Mouse (Mus musculus): ENCODE measurements around the gene Cdhr1. TPM values are rescaled to one million over a fixed set of nuclear protein-coding genes. Genes with fewer than 3 reads are reported as not detected.
A peak's percentile ranks its signal among the peaks of the same experiment; 100 is the strongest.
"Not testable (repeated sequence)": the region's sequence is repeated elsewhere in the genome, so short reads cannot be mapped to it uniquely, and the experiment has no call there.

The Cdhr1 gene
- total RNA-seq (2014; fragmentation: Nextera tagmentation) (not detected in 2 replicates), total RNA-seq (2017) (not detected in 2 replicates)

DNA sequence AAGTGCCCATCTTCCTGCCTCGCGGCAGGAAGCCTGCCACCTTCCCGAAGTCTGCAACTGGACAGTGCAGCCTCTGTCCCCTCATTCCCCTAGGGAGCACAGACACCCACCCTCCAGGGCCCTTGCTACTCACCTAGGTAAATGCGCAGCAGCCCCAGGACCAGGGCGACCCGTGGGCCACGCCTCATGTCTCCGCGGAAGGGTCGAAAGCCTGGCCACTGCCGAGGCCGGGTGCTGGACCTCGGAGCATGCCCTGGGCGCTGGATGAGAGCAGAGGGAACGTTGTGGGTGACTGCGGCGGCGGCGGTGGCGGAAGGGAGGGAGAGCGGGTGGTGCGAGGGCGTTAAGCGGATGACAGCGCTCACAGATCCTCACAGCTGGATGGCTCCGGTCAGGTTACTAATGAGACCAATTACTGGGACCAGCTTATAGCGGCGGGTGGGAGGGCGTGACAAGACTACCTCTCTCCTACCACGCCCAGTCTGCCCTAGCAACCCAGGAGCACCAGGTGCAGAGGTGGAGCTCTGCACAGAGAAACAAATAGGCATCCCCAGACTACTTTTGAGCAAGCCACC, at the start of gene Cdhr1:
TSS of gene Cdhr1 (minus strand) at position 392 of the 575 bp plus-strand sequence.
- ATAC-seq (replicated peaks; ENCODE audit: poor library complexity, severe bottlenecking) = peak; percentile 37; the same call in 1 of the 2 replicates

- ATAC-seq (replicated peaks; ENCODE audit: poor library complexity, severe bottlenecking) = no peak
Observed at GRCm38 (mm10) chr14:37139051-37139710, 41.0 kb upstream of the Cdhr1 start.

DNA sequence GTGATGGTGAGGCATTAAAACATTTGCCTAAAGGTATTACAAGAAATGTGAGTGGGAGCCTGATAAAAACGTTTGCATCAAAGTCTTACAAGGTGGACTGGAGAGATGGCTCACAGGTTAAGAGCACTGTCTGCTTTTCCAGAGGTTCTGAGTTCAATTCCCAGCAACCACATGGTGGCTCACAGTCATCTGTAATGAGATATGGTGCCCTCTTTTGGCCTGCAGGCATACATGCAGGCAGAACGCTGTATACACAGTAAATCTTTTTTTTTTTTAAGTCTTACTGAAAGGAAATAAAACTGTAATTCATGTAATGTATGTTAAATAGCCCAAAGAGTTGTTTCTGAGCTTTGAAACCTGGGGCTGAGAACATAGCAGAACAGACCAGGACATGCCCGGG, 39.4 kb upstream of the Cdhr1 start:
- not testable (repeated sequence) for ATAC-seq (replicated peaks; ENCODE audit: poor library complexity, severe bottlenecking)

DNA sequence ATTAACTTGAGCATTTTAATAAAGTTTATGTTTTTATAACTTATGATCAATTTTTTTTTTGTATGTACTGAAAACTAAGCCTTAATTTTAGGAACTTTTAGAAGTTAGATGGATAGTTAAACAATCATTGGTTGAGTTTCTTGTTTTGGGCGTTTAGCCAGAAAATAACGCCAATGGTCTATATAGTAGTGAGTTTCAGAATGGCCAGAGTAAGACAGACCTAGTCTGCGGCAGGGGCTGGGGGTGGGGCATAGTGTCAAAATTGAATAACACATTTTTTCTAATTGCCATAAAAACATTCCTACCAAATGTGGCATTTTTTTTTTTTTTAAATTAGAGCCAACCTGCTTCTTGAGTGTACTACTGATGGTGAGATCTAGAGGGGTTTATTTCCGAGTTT, 38.0 kb upstream of the Cdhr1 start:
- ATAC-seq (replicated peaks; ENCODE audit: poor library complexity, severe bottlenecking) = no peak

GRCm38 (mm10) chr14:37135671-37136070, 37.5 kb upstream of the Cdhr1 start:
- ATAC-seq (replicated peaks; ENCODE audit: poor library complexity, severe bottlenecking) = no peak

- peak; percentile 96 for ATAC-seq (replicated peaks; ENCODE audit: poor library complexity, severe bottlenecking)
Observed at GRCm38 (mm10) chr14:37135127-37135593, 37.0 kb upstream of the Cdhr1 start, which contains the start of gene Ghitm. Ghitm (minus strand) TSS chr14:37135272.

- peak; percentile 57 for ATAC-seq (replicated peaks; ENCODE audit: poor library complexity, severe bottlenecking)
Observed at GRCm38 (mm10) chr14:37134304-37135126, 36.4 kb upstream of the Cdhr1 start.

- peak; percentile 74 for ATAC-seq (replicated peaks; ENCODE audit: poor library complexity, severe bottlenecking)
Observed at GRCm38 (mm10) chr14:37127652-37128051, 29.5 kb upstream of the Cdhr1 start.

DNA sequence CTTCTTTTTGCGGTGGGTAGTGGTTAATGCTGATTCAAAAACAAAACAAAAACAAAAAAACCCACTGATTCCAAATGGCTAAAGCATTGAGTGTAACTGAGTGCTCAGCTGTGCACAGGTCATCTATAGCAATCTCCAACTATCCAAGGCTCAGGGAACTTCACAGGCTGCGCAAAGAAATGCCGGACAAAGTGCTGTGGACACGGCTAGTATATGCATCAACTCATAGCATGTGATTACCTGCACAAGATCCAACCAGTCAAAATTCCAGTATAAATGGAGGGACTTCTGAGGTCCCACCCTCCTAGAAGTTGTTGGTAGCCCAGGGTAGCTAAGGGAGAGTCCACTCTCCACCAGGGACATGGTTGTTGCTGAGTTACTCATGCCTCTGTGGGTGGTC, 21.1 kb upstream of the Cdhr1 start:
- ATAC-seq (replicated peaks; ENCODE audit: poor library complexity, severe bottlenecking) = no peak

- no peak for ATAC-seq (replicated peaks; ENCODE audit: poor library complexity, severe bottlenecking)
Observed at GRCm38 (mm10) chr14:37113922-37114321, 15.8 kb upstream of the Cdhr1 start, which contains the start of gene 2610528A11Rik. 2610528A11Rik (minus strand) TSS chr14:37114022.

DNA sequence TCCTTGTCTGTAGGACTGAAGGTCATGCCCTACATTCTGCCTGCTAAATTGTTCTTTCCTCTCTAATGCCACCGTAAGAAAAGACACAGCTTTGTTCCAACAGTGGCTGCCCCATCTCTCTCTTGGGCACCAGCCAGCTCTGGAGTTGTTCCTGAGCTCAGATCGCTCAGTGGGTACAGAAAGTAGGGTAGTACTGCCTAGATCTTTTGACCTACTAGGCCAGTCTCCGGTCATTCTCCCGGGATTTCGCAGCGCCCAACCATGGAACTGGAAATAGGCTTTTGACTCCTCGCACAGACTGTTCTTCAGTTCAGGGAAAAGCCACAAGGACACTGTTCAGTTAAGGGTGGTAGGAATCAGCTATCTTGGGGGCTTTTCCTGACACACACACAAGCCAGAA, 14.8 kb upstream of the Cdhr1 start:
- ATAC-seq (replicated peaks; ENCODE audit: poor library complexity, severe bottlenecking) = no peak

GRCm38 (mm10) chr14:37111371-37111770, 13.2 kb upstream of the Cdhr1 start:
- no peak for ATAC-seq (replicated peaks; ENCODE audit: poor library complexity, severe bottlenecking)

GRCm38 (mm10) chr14:37110456-37110855, 12.3 kb upstream of the Cdhr1 start:
- ATAC-seq (replicated peaks; ENCODE audit: poor library complexity, severe bottlenecking) = no peak

DNA sequence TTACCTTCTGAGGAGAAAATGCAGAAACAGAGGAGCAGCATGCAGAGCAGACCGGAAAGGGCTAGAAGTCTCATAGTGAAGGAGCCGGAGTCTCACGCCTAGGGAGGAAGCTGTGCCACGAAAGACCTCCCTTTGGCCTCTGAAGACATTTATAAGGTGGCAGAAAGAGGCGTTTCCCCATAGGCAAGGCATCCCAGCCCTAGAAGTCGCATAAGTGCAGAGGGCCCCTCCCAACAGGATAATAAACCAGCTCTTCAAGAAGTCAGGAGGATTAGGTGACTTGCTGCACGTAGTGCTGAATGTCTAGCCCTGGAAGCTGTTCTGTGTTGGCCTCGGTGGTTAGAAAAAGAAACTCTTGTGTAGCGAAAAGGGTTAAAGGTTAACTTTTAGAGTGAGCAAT, 11.8 kb upstream of the Cdhr1 start:
- ATAC-seq (replicated peaks; ENCODE audit: poor library complexity, severe bottlenecking) = peak; percentile 41; the same call in 1 of the 2 replicates

DNA sequence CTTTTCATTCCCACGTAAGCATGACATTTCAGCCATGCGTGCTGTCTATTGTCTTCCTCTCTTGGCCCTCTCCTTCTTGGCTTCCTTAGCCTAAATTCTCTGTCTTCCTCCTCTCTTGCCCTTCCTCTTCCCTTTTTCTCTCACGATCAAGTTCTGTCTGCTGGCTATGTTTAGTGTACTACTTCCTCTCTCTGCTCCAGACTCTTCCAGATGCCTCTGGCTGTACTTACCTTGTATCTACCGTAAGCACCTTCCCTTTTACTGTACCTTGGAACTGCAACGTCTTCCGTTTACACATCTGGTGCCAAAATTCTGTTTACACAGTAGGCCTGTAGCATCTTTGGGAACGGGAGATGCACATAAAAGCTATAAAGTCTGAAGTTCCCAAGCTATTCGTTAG, 11.3 kb upstream of the Cdhr1 start:
- peak; percentile 49 for ATAC-seq (replicated peaks; ENCODE audit: poor library complexity, severe bottlenecking)

DNA sequence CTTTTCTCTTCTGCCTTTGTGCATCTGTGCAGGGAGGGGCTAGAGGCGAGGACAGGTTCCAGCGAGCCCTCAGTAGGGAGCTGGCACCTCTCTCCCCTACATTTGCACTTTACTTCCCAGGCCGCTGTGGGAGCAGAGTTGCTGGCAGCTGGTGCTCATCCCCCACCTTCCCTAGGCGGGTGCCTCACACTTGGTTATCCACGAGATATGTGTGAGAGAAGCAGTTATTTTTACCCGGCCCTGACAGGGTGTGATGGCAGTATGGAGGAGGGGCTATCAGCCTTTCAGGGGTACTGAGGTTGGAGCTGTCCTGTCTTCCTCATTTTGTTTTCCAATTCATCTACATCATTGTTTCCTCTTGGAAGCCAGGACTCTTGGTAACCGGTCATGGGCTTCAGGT, 7.7 kb upstream of the Cdhr1 start:
- ATAC-seq (replicated peaks; ENCODE audit: poor library complexity, severe bottlenecking) = no peak

- no peak for ATAC-seq (replicated peaks; ENCODE audit: poor library complexity, severe bottlenecking)
Observed at GRCm38 (mm10) chr14:37104747-37105146, 6.6 kb upstream of the Cdhr1 start.

- no peak for ATAC-seq (replicated peaks; ENCODE audit: poor library complexity, severe bottlenecking)
Observed at GRCm38 (mm10) chr14:37102484-37102883, 4.3 kb upstream of the Cdhr1 start.

- ATAC-seq (replicated peaks; ENCODE audit: poor library complexity, severe bottlenecking) = no peak
Observed at GRCm38 (mm10) chr14:37101531-37101930, 3.4 kb upstream of the Cdhr1 start.

GRCm38 (mm10) chr14:37095556-37095955, 2.6 kb downstream of the Cdhr1 start:
- no peak for ATAC-seq (replicated peaks; ENCODE audit: poor library complexity, severe bottlenecking)

GRCm38 (mm10) chr14:37094436-37094835, 3.7 kb downstream of the Cdhr1 start:
- no peak for ATAC-seq (replicated peaks; ENCODE audit: poor library complexity, severe bottlenecking)

All from granulocyte monocyte progenitor cell, adult 5-6 weeks (primary cell).